Mouse (Mus musculus): ENCODE measurements around the gene Farp2. TPM values are rescaled to one million over a fixed set of nuclear protein-coding genes. Genes with fewer than 3 reads are reported as not detected.

Farp2 gene
- total and polyA plus RNA-seq, 2 experiments from 2014 or later: 3.9 to 10.5 TPM

DNA sequence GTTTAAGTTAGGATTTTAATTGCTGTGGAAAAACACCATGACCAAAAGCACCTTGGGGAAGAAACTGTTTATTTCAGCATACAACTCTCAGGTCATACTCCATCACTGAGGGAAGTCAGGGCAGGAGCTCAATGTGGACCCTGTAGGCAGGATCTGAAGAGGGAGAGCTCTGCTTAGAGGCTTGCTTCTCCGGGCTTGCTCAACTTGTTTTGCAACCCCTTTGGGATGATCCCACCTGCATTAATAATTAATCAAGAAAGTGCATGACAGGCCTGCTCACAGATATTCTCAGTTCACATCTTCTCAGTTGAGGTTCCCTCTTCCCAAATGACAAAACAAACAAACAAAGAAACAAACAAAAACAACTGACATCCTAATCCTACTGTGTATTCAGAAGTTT lies 51.8 kb downstream of the Farp2 start:
- Histone ChIP-seq H3K36me3 (replicated peaks; ENCODE audit: control insufficient read depth, insufficient read depth, low read length) (peaks cover 14% of the 10 kb centered on the region), H3K9me3 (replicated peaks; ENCODE audit: control insufficient read depth, low read length) (no peaks in the 10 kb centered on the region), H3K4me3 (ENCODE audit: low read depth, low read length) (no peak overlapping the region), H3K4me1 (ENCODE audit: control insufficient read depth, insufficient read depth) (no peaks in the 10 kb centered on the region), H3K4me2 (ENCODE audit: low read depth, low read length) (no peak overlapping the region), H3K9ac (replicated peaks; ENCODE audit: low read depth, low read length) (no peak overlapping the region), H3K27ac (ENCODE audit: low read depth) (no peak overlapping the region), H3K27me3 (ENCODE audit: control insufficient read depth, insufficient read depth, low read length) (no peaks in the 10 kb centered on the region)
- ATAC-seq (ENCODE audit: insufficient read depth, low read depth) (no peak), DNase-seq (ENCODE audit: low spot score) (no peak)
- TF ChIP-seq EP300 (IDR thresholded peaks at IDR 0.05; ENCODE audit: low read depth) (no peak), CTCF (IDR thresholded peaks at IDR 0.05; ENCODE audit: low read depth) (no peak)
- 56% methylated on average over 1 of the region's 1 CpGs for WGBS

DNA sequence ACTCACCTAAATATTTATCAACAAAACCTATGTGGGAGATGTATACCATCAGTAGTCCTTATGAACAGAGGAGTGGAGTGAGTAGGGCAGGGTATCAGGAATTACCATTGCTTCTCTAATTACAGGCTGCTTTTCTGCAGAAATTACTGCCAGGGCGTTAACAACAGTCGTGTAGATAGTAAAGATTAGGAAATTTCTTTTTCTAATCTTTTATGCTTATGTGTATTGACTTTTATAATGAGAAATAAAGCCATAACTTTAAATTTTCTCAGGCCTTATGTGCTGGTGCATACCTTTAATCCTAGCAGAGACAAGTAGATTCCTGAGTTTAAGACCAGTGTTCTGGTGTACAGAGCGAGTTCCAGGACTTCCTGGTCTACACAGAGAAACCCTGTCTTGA lies 52.9 kb downstream of the Farp2 start:
- Histone ChIP-seq H3K4me1 (ENCODE audit: control insufficient read depth, insufficient read depth) (no peaks in the 10 kb centered on the region), H3K4me3 (ENCODE audit: low read depth, low read length) (no peak overlapping the region), H3K27ac (ENCODE audit: low read depth) (no peak overlapping the region), H3K4me2 (ENCODE audit: low read depth, low read length) (no peak overlapping the region), H3K27me3 (ENCODE audit: control insufficient read depth, insufficient read depth, low read length) (no peaks in the 10 kb centered on the region), H3K36me3 (replicated peaks; ENCODE audit: control insufficient read depth, insufficient read depth, low read length) (peaks cover 20% of the 10 kb centered on the region), H3K9ac (replicated peaks; ENCODE audit: low read depth, low read length) (no peak overlapping the region), H3K9me3 (replicated peaks; ENCODE audit: control insufficient read depth, low read length) (no peaks in the 10 kb centered on the region)
- 83% methylated on average over 3 of the region's 3 CpGs for WGBS
- no peak for ATAC-seq (ENCODE audit: insufficient read depth, low read depth)
- DNase-seq (ENCODE audit: low spot score): no peak
- TF ChIP-seq EP300 (IDR thresholded peaks at IDR 0.05; ENCODE audit: low read depth) (no peak), CTCF (IDR thresholded peaks at IDR 0.05; ENCODE audit: low read depth) (no peak)

GRCm38 (mm10) chr1:93567013-93567412 lies 55.1 kb downstream of the Farp2 start:
- no peak for TF ChIP-seq EP300 (IDR thresholded peaks at IDR 0.05; ENCODE audit: low read depth)
- no peak for TF ChIP-seq CTCF (IDR thresholded peaks at IDR 0.05; ENCODE audit: low read depth)
- WGBS: 60% methylated on average over 3 of the region's 3 CpGs
- no peak overlapping the region for H3K4me3 ChIP-seq (ENCODE audit: low read depth, low read length)

GRCm38 (mm10) chr1:93567717-93568497 lies 56.0 kb downstream of the Farp2 start:
- no peaks in the 10 kb centered on the region for H3K4me1 ChIP-seq (ENCODE audit: control insufficient read depth, insufficient read depth)
- DNase-seq (ENCODE audit: low spot score) (no peak), ATAC-seq (ENCODE audit: insufficient read depth, low read depth) (no peak)
- H3K27me3 ChIP-seq (ENCODE audit: control insufficient read depth, insufficient read depth, low read length): no peaks in the 10 kb centered on the region
- no peak overlapping the region for H3K27ac ChIP-seq (ENCODE audit: low read depth)
- H3K9ac ChIP-seq (replicated peaks; ENCODE audit: low read depth, low read length): no peak overlapping the region
- H3K9me3 ChIP-seq (replicated peaks; ENCODE audit: control insufficient read depth, low read length): no peaks in the 10 kb centered on the region
- peaks cover 24% of the 10 kb centered on the region for H3K36me3 ChIP-seq (replicated peaks; ENCODE audit: control insufficient read depth, insufficient read depth, low read length)
- H3K4me2 ChIP-seq (ENCODE audit: low read depth, low read length): no peak overlapping the region
- no peak overlapping the region for H3K4me3 ChIP-seq (ENCODE audit: low read depth, low read length)
- no peak for TF ChIP-seq CTCF (IDR thresholded peaks at IDR 0.05; ENCODE audit: low read depth)
- TF ChIP-seq EP300 (IDR thresholded peaks at IDR 0.05; ENCODE audit: low read depth): no peak
- WGBS: 75% methylated on average over 9 of the region's 9 CpGs

More at GRCm38 (mm10) chr1:93567013-93567412, 55.1 kb downstream of the Farp2 start:
- DNase-seq (ENCODE audit: low spot score): no peak
- Histone ChIP-seq H3K4me2 (ENCODE audit: low read depth, low read length) (no peak overlapping the region), H3K36me3 (replicated peaks; ENCODE audit: control insufficient read depth, insufficient read depth, low read length) (peaks cover 27% of the 10 kb centered on the region), H3K9ac (replicated peaks; ENCODE audit: low read depth, low read length) (no peak overlapping the region), H3K27me3 (ENCODE audit: control insufficient read depth, insufficient read depth, low read length) (no peaks in the 10 kb centered on the region), H3K27ac (ENCODE audit: low read depth) (no peak overlapping the region), H3K4me1 (ENCODE audit: control insufficient read depth, insufficient read depth) (no peaks in the 10 kb centered on the region), H3K9me3 (replicated peaks; ENCODE audit: control insufficient read depth, low read length) (no peaks in the 10 kb centered on the region)
- no peak for ATAC-seq (ENCODE audit: insufficient read depth, low read depth)

DNA sequence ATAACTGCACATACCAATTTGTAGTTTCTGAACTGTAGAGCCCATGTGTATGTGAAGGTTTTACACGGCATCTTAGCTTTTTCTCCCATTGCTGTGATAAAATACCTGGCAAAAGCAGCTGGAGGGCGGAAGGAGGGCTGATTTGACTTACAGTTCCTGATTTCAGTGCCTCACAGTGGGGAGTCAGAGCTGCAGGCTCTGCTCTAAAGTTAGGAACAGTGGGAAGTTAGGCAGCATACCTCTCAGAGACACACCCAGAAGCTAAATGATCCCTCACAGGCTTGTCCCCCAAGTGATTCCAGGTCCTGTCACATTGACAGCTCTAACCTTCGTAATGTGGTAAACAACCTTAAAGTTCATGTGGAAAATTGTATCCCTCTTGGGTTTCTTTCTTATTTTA lies 65.2 kb downstream of the Farp2 start:
- ATAC-seq (ENCODE audit: insufficient read depth, low read depth) (no peak), DNase-seq (ENCODE audit: low spot score) (no peak)
- Histone ChIP-seq H3K4me2 (ENCODE audit: low read depth, low read length) (no peak overlapping the region), H3K4me3 (ENCODE audit: low read depth, low read length) (no peak overlapping the region), H3K27ac (ENCODE audit: low read depth) (no peak overlapping the region), H3K36me3 (replicated peaks; ENCODE audit: control insufficient read depth, insufficient read depth, low read length) (peaks cover 23% of the 10 kb centered on the region), H3K9me3 (replicated peaks; ENCODE audit: control insufficient read depth, low read length) (no peaks in the 10 kb centered on the region), H3K4me1 (ENCODE audit: control insufficient read depth, insufficient read depth) (no peaks in the 10 kb centered on the region), H3K27me3 (ENCODE audit: control insufficient read depth, insufficient read depth, low read length) (no peaks in the 10 kb centered on the region), H3K9ac (replicated peaks; ENCODE audit: low read depth, low read length) (no peak overlapping the region)
- TF ChIP-seq CTCF (IDR thresholded peaks at IDR 0.05; ENCODE audit: low read depth): no peak
- no peak for TF ChIP-seq EP300 (IDR thresholded peaks at IDR 0.05; ENCODE audit: low read depth)
- WGBS: 84% methylated on average over 3 of the region's 3 CpGs

DNA sequence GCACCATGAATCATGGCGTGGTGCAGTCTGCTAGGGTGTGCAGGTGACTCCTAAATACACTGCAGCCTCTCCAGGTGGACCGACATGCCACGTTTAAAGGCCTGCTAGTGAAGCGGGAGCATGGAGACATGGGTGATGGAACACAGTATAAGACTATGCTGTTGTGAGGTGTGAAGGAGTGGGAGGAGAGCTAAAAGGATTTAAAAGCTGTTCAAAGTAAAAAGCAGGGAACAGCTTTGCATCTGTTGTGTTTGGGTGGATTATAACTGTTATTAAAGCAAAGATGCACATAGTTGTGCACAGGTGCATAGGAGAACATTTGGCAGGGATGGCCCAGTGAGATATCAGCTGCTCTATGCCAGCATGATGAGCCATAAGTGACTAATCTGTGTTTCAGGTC lies 66.0 kb downstream of the Farp2 start:
- TF ChIP-seq EP300 (IDR thresholded peaks at IDR 0.05; ENCODE audit: low read depth) (no peak), CTCF (IDR thresholded peaks at IDR 0.05; ENCODE audit: low read depth) (no peak)
- 83% methylated on average over 4 of the region's 4 CpGs for WGBS
- Histone ChIP-seq H3K9ac (replicated peaks; ENCODE audit: low read depth, low read length) (no peak overlapping the region), H3K27ac (ENCODE audit: low read depth) (no peak overlapping the region), H3K4me1 (ENCODE audit: control insufficient read depth, insufficient read depth) (no peaks in the 10 kb centered on the region), H3K27me3 (ENCODE audit: control insufficient read depth, insufficient read depth, low read length) (no peaks in the 10 kb centered on the region), H3K36me3 (replicated peaks; ENCODE audit: control insufficient read depth, insufficient read depth, low read length) (peaks cover 23% of the 10 kb centered on the region), H3K4me3 (ENCODE audit: low read depth, low read length) (no peak overlapping the region), H3K4me2 (ENCODE audit: low read depth, low read length) (no peak overlapping the region), H3K9me3 (replicated peaks; ENCODE audit: control insufficient read depth, low read length) (no peaks in the 10 kb centered on the region)
- ATAC-seq (ENCODE audit: insufficient read depth, low read depth) (no peak), DNase-seq (ENCODE audit: low spot score) (no peak)

All from heart, postnatal 0 days (tissue).